Mouse (Mus musculus): ENCODE results near the gene Cacna2d1.

The Cacna2d1 gene

GRCm38 (mm10) chr5:16277058-16277457 lies 342.6 kb downstream of the Cacna2d1 start:
- DNase-seq (ENCODE audit: low spot score) = no peak

- no peak for DNase-seq (ENCODE audit: low spot score)
Measured at GRCm38 (mm10) chr5:16281229-16281628, 346.7 kb downstream of the Cacna2d1 start.

GRCm38 (mm10) chr5:16293223-16293622 lies 358.7 kb downstream of the Cacna2d1 start:
- no peak for DNase-seq (ENCODE audit: low spot score)

- DNase-seq (ENCODE audit: low spot score) = no peak
Measured at GRCm38 (mm10) chr5:16293825-16294224, 359.3 kb downstream of the Cacna2d1 start.

GRCm38 (mm10) chr5:16294708-16295107 lies 360.2 kb downstream of the Cacna2d1 start:
- no peak for DNase-seq (ENCODE audit: low spot score)

- no peak for DNase-seq (ENCODE audit: low spot score)
Measured at GRCm38 (mm10) chr5:16297170-16297771, 362.8 kb downstream of the Cacna2d1 start.

- DNase-seq (ENCODE audit: low spot score) = no peak
Measured at GRCm38 (mm10) chr5:16299631-16300030, 365.1 kb downstream of the Cacna2d1 start.

- no peak for DNase-seq (ENCODE audit: low spot score)
Measured at GRCm38 (mm10) chr5:16309168-16310006, 374.9 kb downstream of the Cacna2d1 start.

- DNase-seq (ENCODE audit: low spot score) = no peak
Measured at GRCm38 (mm10) chr5:16314242-16314641, 379.8 kb downstream of the Cacna2d1 start.

- no peak for DNase-seq (ENCODE audit: low spot score)
Measured at GRCm38 (mm10) chr5:16315983-16316390, 381.5 kb downstream of the Cacna2d1 start.

GRCm38 (mm10) chr5:16317680-16318242 lies 383.3 kb downstream of the Cacna2d1 start:
- DNase-seq (ENCODE audit: low spot score) = no peak

GRCm38 (mm10) chr5:16326610-16327009 lies 392.1 kb downstream of the Cacna2d1 start:
- no peak for DNase-seq (ENCODE audit: low spot score)

GRCm38 (mm10) chr5:16345393-16345792 lies 410.9 kb downstream of the Cacna2d1 start:
- DNase-seq (ENCODE audit: low spot score) = no peak

GRCm38 (mm10) chr5:16355816-16356215 lies 421.3 kb downstream of the Cacna2d1 start:
- no peak for DNase-seq (ENCODE audit: low spot score)

GRCm38 (mm10) chr5:16357709-16358108 lies 423.2 kb downstream of the Cacna2d1 start:
- DNase-seq (ENCODE audit: low spot score) = no peak

GRCm38 (mm10) chr5:16362076-16362475 lies 427.6 kb downstream of the Cacna2d1 start:
- no peak for DNase-seq (ENCODE audit: low spot score)

- DNase-seq (ENCODE audit: low spot score) = no peak
Measured at GRCm38 (mm10) chr5:16363171-16363570, 428.7 kb downstream of the Cacna2d1 start.

- DNase-seq (ENCODE audit: low spot score) = no peak
Measured at GRCm38 (mm10) chr5:16370706-16371105, 436.2 kb downstream of the Cacna2d1 start.

- no peak for DNase-seq (ENCODE audit: low spot score)
Measured at GRCm38 (mm10) chr5:16373966-16374365, 439.5 kb downstream of the Cacna2d1 start.

GRCm38 (mm10) chr5:16376329-16376908 lies 441.9 kb downstream of the Cacna2d1 start:
- no peak for DNase-seq (ENCODE audit: low spot score)

GRCm38 (mm10) chr5:16410011-16410410 lies 475.5 kb downstream of the Cacna2d1 start:
- no peak for DNase-seq (ENCODE audit: low spot score)

- no peak for DNase-seq (ENCODE audit: low spot score)
Measured at GRCm38 (mm10) chr5:16414693-16415092, 480.2 kb downstream of the Cacna2d1 start.

GRCm38 (mm10) chr5:16417996-16418395 lies 483.5 kb downstream of the Cacna2d1 start:
- no peak for DNase-seq (ENCODE audit: low spot score)
